Mouse (Mus musculus): ENCODE measurements around the gene Hist1h2af. TPM values are rescaled to one million over a fixed set of nuclear protein-coding genes. Genes with fewer than 3 reads are reported as not detected.

The Hist1h2af gene
- polyA plus RNA-seq, 1 experiment, result 1,420 TPM

GRCm38 (mm10) chr13:23576351-23576881 is 42.7 kb downstream of the Hist1h2af start:
- Histone ChIP-seq H3K4me3 (ENCODE audit: low read depth, low read length) (peak overlapping the region; percentile 73), H3K27me3 (ENCODE audit: control insufficient read depth, insufficient read depth, low read length) (no peaks in the 10 kb centered on the region), H3K27ac (ENCODE audit: insufficient read depth, low read depth, low read length) (no peak overlapping the region), H3K36me3 (ENCODE audit: control insufficient read depth, insufficient read depth, low read length) (no peaks in the 10 kb centered on the region), H3K4me1 (ENCODE audit: control insufficient read depth, insufficient read depth, insufficient read length, low read length) (no peaks in the 10 kb centered on the region)
- 33% methylated on average over 7 of the region's 7 CpGs for WGBS
- TF ChIP-seq CTCF (IDR thresholded peaks at IDR 0.05; ENCODE audit: extremely low read depth, insufficient read length, insufficient replicate concordance, low read depth, low read length) (no peak), POLR2A (IDR thresholded peaks at IDR 0.05; ENCODE audit: low read depth, low read length) (no peak)

- Histone ChIP-seq H3K36me3 (ENCODE audit: control insufficient read depth, insufficient read depth, low read length) (no peaks in the 10 kb centered on the region), H3K27me3 (ENCODE audit: control insufficient read depth, insufficient read depth, low read length) (no peaks in the 10 kb centered on the region), H3K4me1 (ENCODE audit: control insufficient read depth, insufficient read depth, insufficient read length, low read length) (no peaks in the 10 kb centered on the region), H3K27ac (ENCODE audit: insufficient read depth, low read depth, low read length) (no peak overlapping the region), H3K4me3 (ENCODE audit: low read depth, low read length) (no peak overlapping the region)
- TF ChIP-seq POLR2A (IDR thresholded peaks at IDR 0.05; ENCODE audit: low read depth, low read length) (no peak), CTCF (IDR thresholded peaks at IDR 0.05; ENCODE audit: extremely low read depth, insufficient read length, insufficient replicate concordance, low read depth, low read length) (no peak)
- 49% methylated on average over 6 of the region's 6 CpGs for WGBS
Observed at GRCm38 (mm10) chr13:23576906-23577639, 43.4 kb downstream of the Hist1h2af start.

- TF ChIP-seq POLR2A (IDR thresholded peaks at IDR 0.05; ENCODE audit: low read depth, low read length) (no peak), CTCF (IDR thresholded peaks at IDR 0.05; ENCODE audit: extremely low read depth, insufficient read length, insufficient replicate concordance, low read depth, low read length) (no peak)
- Histone ChIP-seq H3K36me3 (ENCODE audit: control insufficient read depth, insufficient read depth, low read length) (no peaks in the 10 kb centered on the region), H3K4me3 (ENCODE audit: low read depth, low read length) (no peak overlapping the region), H3K4me1 (ENCODE audit: control insufficient read depth, insufficient read depth, insufficient read length, low read length) (no peaks in the 10 kb centered on the region), H3K27me3 (ENCODE audit: control insufficient read depth, insufficient read depth, low read length) (no peaks in the 10 kb centered on the region), H3K27ac (ENCODE audit: insufficient read depth, low read depth, low read length) (no peak overlapping the region)
- 96% methylated on average over 1 of the region's 1 CpGs for WGBS
Observed at GRCm38 (mm10) chr13:23577835-23578234, 44.1 kb downstream of the Hist1h2af start.

- H3K27me3 ChIP-seq (ENCODE audit: control insufficient read depth, insufficient read depth, low read length), result no peaks in the 10 kb centered on the region
- under 1% methylated on average over 43 of the region's 43 CpGs for WGBS
- no peaks in the 10 kb centered on the region for H3K36me3 ChIP-seq (ENCODE audit: control insufficient read depth, insufficient read depth, low read length)
- peak within 1 kb of the TSS; percentile 64 for H3K4me3 ChIP-seq (ENCODE audit: low read depth, low read length)
- peaks cover 2% of the 10 kb centered on the region; the same call in 1 of the 2 replicates for H3K4me1 ChIP-seq (ENCODE audit: control insufficient read depth, insufficient read depth, insufficient read length, low read length)
- TF ChIP-seq CTCF (IDR thresholded peaks at IDR 0.05; ENCODE audit: extremely low read depth, insufficient read length, insufficient replicate concordance, low read depth, low read length) (no peak), POLR2A (IDR thresholded peaks at IDR 0.05; ENCODE audit: low read depth, low read length) (peak; percentile 98)
- peak within 1 kb of the TSS; percentile 22 for H3K27ac ChIP-seq (ENCODE audit: insufficient read depth, low read depth, low read length)
Observed at GRCm38 (mm10) chr13:23581408-23582218, 47.9 kb downstream of the Hist1h2af start, which contains the start of gene Hist1h4d. TSS of gene Hist1h4d (plus strand) at chr13:23581598.

- Histone ChIP-seq H3K27me3 (ENCODE audit: control insufficient read depth, insufficient read depth, low read length) (no peaks in the 10 kb centered on the region), H3K36me3 (ENCODE audit: control insufficient read depth, insufficient read depth, low read length) (no peaks in the 10 kb centered on the region), H3K4me1 (ENCODE audit: control insufficient read depth, insufficient read depth, insufficient read length, low read length) (peaks cover 2% of the 10 kb centered on the region; the same call in 1 of the 2 replicates), H3K27ac (ENCODE audit: insufficient read depth, low read depth, low read length) (peak overlapping the region; percentile 22), H3K4me3 (ENCODE audit: low read depth, low read length) (peak overlapping the region; percentile 18; the same call in 1 of the 2 replicates)
- no peak for TF ChIP-seq CTCF (IDR thresholded peaks at IDR 0.05; ENCODE audit: extremely low read depth, insufficient read length, insufficient replicate concordance, low read depth, low read length)
- WGBS, result 24% methylated on average over 6 of the region's 6 CpGs
Observed at GRCm38 (mm10) chr13:23582219-23583056, 48.7 kb downstream of the Hist1h2af start.

- no peak for TF ChIP-seq POLR2A (IDR thresholded peaks at IDR 0.05; ENCODE audit: low read depth, low read length)
- H3K27ac ChIP-seq (ENCODE audit: insufficient read depth, low read depth, low read length), result peak overlapping the region; percentile 24; the same call in 1 of the 2 replicates
Observed at GRCm38 (mm10) chr13:23583387-23584068, 49.8 kb downstream of the Hist1h2af start.

More at GRCm38 (mm10) chr13:23583387-23584068, 49.8 kb downstream of the Hist1h2af start:
- Histone ChIP-seq H3K4me3 (ENCODE audit: low read depth, low read length) (no peak overlapping the region), H3K4me1 (ENCODE audit: control insufficient read depth, insufficient read depth, insufficient read length, low read length) (peaks cover 2% of the 10 kb centered on the region; the same call in 1 of the 2 replicates), H3K27me3 (ENCODE audit: control insufficient read depth, insufficient read depth, low read length) (no peaks in the 10 kb centered on the region), H3K36me3 (ENCODE audit: control insufficient read depth, insufficient read depth, low read length) (no peaks in the 10 kb centered on the region)

Other genes starting within 250 kb of the Hist1h2af start
- gene Zfp322a, start 164.7 kb upstream of the Hist1h2af start, polyA plus RNA-seq (2012; rRNA removed), result 0.15 and 0.20 TPM in 2 replicates
- gene Abt1, start 110.0 kb upstream of the Hist1h2af start, polyA plus RNA-seq (2012; rRNA removed), result 0.95 and 1.2 TPM in 2 replicates
- 0.05 TPM in 1 of 2 replicates, not detected in the other for gene Btn1a1, start 68.0 kb upstream of the Hist1h2af start, polyA plus RNA-seq (2012; rRNA removed)
- not detected in 2 replicates for gene Btn2a2, start 45.0 kb upstream of the Hist1h2af start, polyA plus RNA-seq (2012; rRNA removed)
- gene Hist1h4h, start 2.9 kb upstream of the Hist1h2af start, polyA plus RNA-seq (2012; rRNA removed), result 39.6 and 71.6 TPM in 2 replicates
- gene Hist1h3g, start 1.5 kb downstream of the Hist1h2af start, polyA plus RNA-seq (2012; rRNA removed), result 43.4 and 65.8 TPM in 2 replicates
- gene Hist1h2bh, start 9.5 kb downstream of the Hist1h2af start, polyA plus RNA-seq (2012; rRNA removed), result 2.4 and 5.1 TPM in 2 replicates
- 9.6 and 13.1 TPM in 2 replicates for gene Hist1h3f, start 10.1 kb downstream of the Hist1h2af start, polyA plus RNA-seq (2012; rRNA removed)
- 13.6 and 21.3 TPM in 2 replicates for gene Hist1h4f, start 17.7 kb downstream of the Hist1h2af start, polyA plus RNA-seq (2012; rRNA removed)
- gene Hist1h1d, start 19.4 kb downstream of the Hist1h2af start, polyA plus RNA-seq (2012; rRNA removed), result 0.27 and 0.29 TPM in 2 replicates
- 27.6 and 43.3 TPM in 2 replicates for gene Hist1h3e, start 28.5 kb downstream of the Hist1h2af start, polyA plus RNA-seq (2012; rRNA removed)
- 27.3 and 38.0 TPM in 2 replicates for gene Hist1h2ae, start 37.3 kb downstream of the Hist1h2af start, polyA plus RNA-seq (2012; rRNA removed)
- 32.8 and 51.3 TPM in 2 replicates for gene Hist1h2bg, start 37.5 kb downstream of the Hist1h2af start, polyA plus RNA-seq (2012; rRNA removed)
- gene Hist1h2bf, start 40.3 kb downstream of the Hist1h2af start, polyA plus RNA-seq (2012; rRNA removed), result 9.0 and 24.6 TPM in 2 replicates
- 21.3 and 30.3 TPM in 2 replicates for gene Hist1h2ad, start 40.5 kb downstream of the Hist1h2af start, polyA plus RNA-seq (2012; rRNA removed)
- gene Hist1h3d, start 41.9 kb downstream of the Hist1h2af start, polyA plus RNA-seq (2012; rRNA removed), result 11.5 and 24.2 TPM in 2 replicates
- 10.1 and 13.8 TPM in 2 replicates for gene Hist1h4d, start 47.7 kb downstream of the Hist1h2af start, polyA plus RNA-seq (2012; rRNA removed)
- gene Hist1h2be, start 87.2 kb downstream of the Hist1h2af start, polyA plus RNA-seq (2012; rRNA removed), result 1.5 and 1.8 TPM in 2 replicates
- gene Hist1h1e, start 88.7 kb downstream of the Hist1h2af start, polyA plus RNA-seq (2012; rRNA removed), result 2.2 and 2.4 TPM in 2 replicates
- gene Hist1h2ac, start 150.0 kb downstream of the Hist1h2af start, polyA plus RNA-seq (2012; rRNA removed), result 3.1 and 4.0 TPM in 2 replicates
- gene Hist1h2bc, start 150.3 kb downstream of the Hist1h2af start, polyA plus RNA-seq (2012; rRNA removed), result 210 and 772 TPM in 2 replicates
- gene Hist1h1t, start 161.9 kb downstream of the Hist1h2af start, polyA plus RNA-seq (2012; rRNA removed), result not detected in 2 replicates
- gene Hist1h4c, start 164.5 kb downstream of the Hist1h2af start, polyA plus RNA-seq (2012; rRNA removed), result 13.7 and 17.8 TPM in 2 replicates
- 3.5 and 7.7 TPM in 2 replicates for gene Hfe, start 176.9 kb downstream of the Hist1h2af start, polyA plus RNA-seq (2012; rRNA removed)
- gene Hist1h1c, start 204.9 kb downstream of the Hist1h2af start, polyA plus RNA-seq (2012; rRNA removed), result 25.6 and 68.0 TPM in 2 replicates
- gene Hist1h3c, start 211.7 kb downstream of the Hist1h2af start, polyA plus RNA-seq (2012; rRNA removed), result 39.3 and 49.1 TPM in 2 replicates
- 17.8 and 19.7 TPM in 2 replicates for gene Hist1h2bb, start 212.8 kb downstream of the Hist1h2af start, polyA plus RNA-seq (2012; rRNA removed)
- gene Hist1h2ab, start 217.2 kb downstream of the Hist1h2af start, polyA plus RNA-seq (2012; rRNA removed), result 32.5 and 55.3 TPM in 2 replicates
- 39.8 and 49.8 TPM in 2 replicates for gene Hist1h3b, start 218.4 kb downstream of the Hist1h2af start, polyA plus RNA-seq (2012; rRNA removed)
- 17.0 and 25.9 TPM in 2 replicates for gene Hist1h4b, start 223.1 kb downstream of the Hist1h2af start, polyA plus RNA-seq (2012; rRNA removed)
- 17.4 and 19.9 TPM in 2 replicates for gene Hist1h4a, start 227.3 kb downstream of the Hist1h2af start, polyA plus RNA-seq (2012; rRNA removed)
- gene Hist1h3a, start 228.5 kb downstream of the Hist1h2af start, polyA plus RNA-seq (2012; rRNA removed), result 32.6 and 42.4 TPM in 2 replicates
- gene Hist1h1a, start 229.8 kb downstream of the Hist1h2af start, polyA plus RNA-seq (2012; rRNA removed), result 0.53 and 0.95 TPM in 2 replicates
- gene Trim38, start 236.0 kb downstream of the Hist1h2af start, polyA plus RNA-seq (2012; rRNA removed), result 0.90 and 4.5 TPM in 2 replicates